Mouse (Mus musculus): Measurements from ENCODE around the gene Isca2. TPM values are rescaled to one million over a fixed set of nuclear protein-coding genes. Genes with fewer than 3 reads are reported as not detected.

Isca2 gene
- polyA plus RNA-seq, 1 experiment from 2014 or later: 142 TPM

- H3K27ac ChIP-seq (ENCODE audit: low read depth, low read length): no peak overlapping the region
- H3K4me1 ChIP-seq (ENCODE audit: control insufficient read depth, insufficient read depth, low read depth, low read length): no peaks in the 10 kb centered on the region
- no peaks in the 10 kb centered on the region for H3K9me3 ChIP-seq (ENCODE audit: control insufficient read depth, low read length)
Measured at GRCm38 (mm10) chr12:84790853-84791252, 17.8 kb downstream of the Isca2 start.

GRCm38 (mm10) chr12:84792629-84793028, 19.6 kb downstream of the Isca2 start:
- WGBS: 81% methylated on average over 4 of the region's 4 CpGs
- no peak overlapping the region for H3K27ac ChIP-seq (ENCODE audit: low read depth, low read length)
- H3K4me1 ChIP-seq (ENCODE audit: control insufficient read depth, insufficient read depth, low read depth, low read length): no peaks in the 10 kb centered on the region
- no peak overlapping the region for H3K4me2 ChIP-seq (ENCODE audit: low read length)
- no peaks in the 10 kb centered on the region for H3K36me3 ChIP-seq (ENCODE audit: control insufficient read depth, insufficient read depth, low read length)
- no peak overlapping the region for H3K4me3 ChIP-seq (ENCODE audit: low read length)
- H3K9me3 ChIP-seq (ENCODE audit: control insufficient read depth, low read length): no peaks in the 10 kb centered on the region
- ATAC-seq: no peak
- no peaks in the 10 kb centered on the region for H3K27me3 ChIP-seq (replicated peaks; ENCODE audit: control insufficient read depth, insufficient read depth, low read length)
- H3K9ac ChIP-seq (ENCODE audit: low read depth, low read length): no peak overlapping the region

More at GRCm38 (mm10) chr12:84790853-84791252, 17.8 kb downstream of the Isca2 start:
- no peaks in the 10 kb centered on the region for H3K36me3 ChIP-seq (ENCODE audit: control insufficient read depth, insufficient read depth, low read length)
- 70% methylated on average over 10 of the region's 10 CpGs for WGBS
- no peak overlapping the region for H3K4me3 ChIP-seq (ENCODE audit: low read length)
- no peaks in the 10 kb centered on the region for H3K27me3 ChIP-seq (replicated peaks; ENCODE audit: control insufficient read depth, insufficient read depth, low read length)
- no peak overlapping the region for H3K4me2 ChIP-seq (ENCODE audit: low read length)
- no peak for ATAC-seq
- no peak overlapping the region for H3K9ac ChIP-seq (ENCODE audit: low read depth, low read length)

- no peak overlapping the region for H3K4me2 ChIP-seq (ENCODE audit: low read length)
- H3K9me3 ChIP-seq (ENCODE audit: control insufficient read depth, low read length): no peaks in the 10 kb centered on the region
- H3K4me3 ChIP-seq (ENCODE audit: low read length): no peak overlapping the region
- no peak overlapping the region for H3K27ac ChIP-seq (ENCODE audit: low read depth, low read length)
- ATAC-seq: no peak
- H3K9ac ChIP-seq (ENCODE audit: low read depth, low read length): no peak overlapping the region
- 87% methylated on average over 8 of the region's 8 CpGs for WGBS
- no peaks in the 10 kb centered on the region for H3K36me3 ChIP-seq (ENCODE audit: control insufficient read depth, insufficient read depth, low read length)
- no peaks in the 10 kb centered on the region for H3K27me3 ChIP-seq (replicated peaks; ENCODE audit: control insufficient read depth, insufficient read depth, low read length)
- H3K4me1 ChIP-seq (ENCODE audit: control insufficient read depth, insufficient read depth, low read depth, low read length): no peaks in the 10 kb centered on the region
Measured at GRCm38 (mm10) chr12:84794647-84795046, 21.6 kb downstream of the Isca2 start.

- no peak overlapping the region for H3K27ac ChIP-seq (ENCODE audit: low read depth, low read length)
- no peaks in the 10 kb centered on the region for H3K4me1 ChIP-seq (ENCODE audit: control insufficient read depth, insufficient read depth, low read depth, low read length)
- H3K9me3 ChIP-seq (ENCODE audit: control insufficient read depth, low read length): no peaks in the 10 kb centered on the region
- H3K4me3 ChIP-seq (ENCODE audit: low read length): no peak overlapping the region
- H3K27me3 ChIP-seq (replicated peaks; ENCODE audit: control insufficient read depth, insufficient read depth, low read length): no peaks in the 10 kb centered on the region
- H3K36me3 ChIP-seq (ENCODE audit: control insufficient read depth, insufficient read depth, low read length): no peaks in the 10 kb centered on the region
- no peak overlapping the region for H3K9ac ChIP-seq (ENCODE audit: low read depth, low read length)
- 95% methylated on average over 13 of the region's 13 CpGs for WGBS
- ATAC-seq: no peak
- H3K4me2 ChIP-seq (ENCODE audit: low read length): no peak overlapping the region
Measured at GRCm38 (mm10) chr12:84799086-84799485, 26.0 kb downstream of the Isca2 start.

GRCm38 (mm10) chr12:84800419-84800818, 27.4 kb downstream of the Isca2 start:
- Histone ChIP-seq H3K27ac (ENCODE audit: low read depth, low read length) (no peak overlapping the region), H3K4me1 (ENCODE audit: control insufficient read depth, insufficient read depth, low read depth, low read length) (no peaks in the 10 kb centered on the region), H3K9me3 (ENCODE audit: control insufficient read depth, low read length) (no peaks in the 10 kb centered on the region), H3K27me3 (replicated peaks; ENCODE audit: control insufficient read depth, insufficient read depth, low read length) (no peaks in the 10 kb centered on the region), H3K36me3 (ENCODE audit: control insufficient read depth, insufficient read depth, low read length) (no peaks in the 10 kb centered on the region), H3K4me2 (ENCODE audit: low read length) (no peak overlapping the region), H3K4me3 (ENCODE audit: low read length) (no peak overlapping the region), H3K9ac (ENCODE audit: low read depth, low read length) (no peak overlapping the region)
- 58% methylated on average over 4 of the region's 4 CpGs for WGBS
- no peak for ATAC-seq

GRCm38 (mm10) chr12:84801532-84802110, 28.6 kb downstream of the Isca2 start:
- Histone ChIP-seq H3K9ac (ENCODE audit: low read depth, low read length) (no peak overlapping the region), H3K4me2 (ENCODE audit: low read length) (no peak overlapping the region), H3K4me1 (ENCODE audit: control insufficient read depth, insufficient read depth, low read depth, low read length) (no peaks in the 10 kb centered on the region; the same call in 1 of the 2 replicates), H3K9me3 (ENCODE audit: control insufficient read depth, low read length) (no peaks in the 10 kb centered on the region), H3K27ac (ENCODE audit: low read depth, low read length) (no peak overlapping the region), H3K36me3 (ENCODE audit: control insufficient read depth, insufficient read depth, low read length) (no peaks in the 10 kb centered on the region), H3K4me3 (ENCODE audit: low read length) (no peak overlapping the region), H3K27me3 (replicated peaks; ENCODE audit: control insufficient read depth, insufficient read depth, low read length) (no peaks in the 10 kb centered on the region)
- no peak for ATAC-seq
- 81% methylated on average over 13 of the region's 13 CpGs for WGBS

- Histone ChIP-seq H3K4me3 (ENCODE audit: low read length) (no peak overlapping the region), H3K27ac (ENCODE audit: low read depth, low read length) (no peak overlapping the region), H3K4me2 (ENCODE audit: low read length) (no peak overlapping the region), H3K36me3 (ENCODE audit: control insufficient read depth, insufficient read depth, low read length) (no peaks in the 10 kb centered on the region), H3K4me1 (ENCODE audit: control insufficient read depth, insufficient read depth, low read depth, low read length) (no peaks in the 10 kb centered on the region; the same call in 1 of the 2 replicates), H3K9ac (ENCODE audit: low read depth, low read length) (no peak overlapping the region), H3K27me3 (replicated peaks; ENCODE audit: control insufficient read depth, insufficient read depth, low read length) (no peaks in the 10 kb centered on the region), H3K9me3 (ENCODE audit: control insufficient read depth, low read length) (no peaks in the 10 kb centered on the region)
- WGBS: 88% methylated on average over 3 of the region's 3 CpGs
- no peak for ATAC-seq
Measured at GRCm38 (mm10) chr12:84802625-84803024, 29.6 kb downstream of the Isca2 start.

GRCm38 (mm10) chr12:84805228-84805842, 32.3 kb downstream of the Isca2 start:
- 80% methylated on average over 9 of the region's 9 CpGs for WGBS
- Histone ChIP-seq H3K9me3 (ENCODE audit: control insufficient read depth, low read length) (no peaks in the 10 kb centered on the region), H3K4me3 (ENCODE audit: low read length) (no peak overlapping the region)

GRCm38 (mm10) chr12:84806010-84806409, 33.0 kb downstream of the Isca2 start:
- ATAC-seq: no peak
- Histone ChIP-seq H3K27ac (ENCODE audit: low read depth, low read length) (no peak overlapping the region), H3K4me2 (ENCODE audit: low read length) (no peak overlapping the region), H3K36me3 (ENCODE audit: control insufficient read depth, insufficient read depth, low read length) (no peaks in the 10 kb centered on the region), H3K4me1 (ENCODE audit: control insufficient read depth, insufficient read depth, low read depth, low read length) (no peaks in the 10 kb centered on the region; the same call in 1 of the 2 replicates), H3K9me3 (ENCODE audit: control insufficient read depth, low read length) (no peaks in the 10 kb centered on the region), H3K9ac (ENCODE audit: low read depth, low read length) (no peak overlapping the region), H3K27me3 (replicated peaks; ENCODE audit: control insufficient read depth, insufficient read depth, low read length) (no peaks in the 10 kb centered on the region), H3K4me3 (ENCODE audit: low read length) (no peak overlapping the region)
- WGBS: 78% methylated on average over 1 of the region's 1 CpGs

More at GRCm38 (mm10) chr12:84805228-84805842, 32.3 kb downstream of the Isca2 start:
- no peak for ATAC-seq
- Histone ChIP-seq H3K27ac (ENCODE audit: low read depth, low read length) (no peak overlapping the region), H3K4me1 (ENCODE audit: control insufficient read depth, insufficient read depth, low read depth, low read length) (no peaks in the 10 kb centered on the region; the same call in 1 of the 2 replicates), H3K27me3 (replicated peaks; ENCODE audit: control insufficient read depth, insufficient read depth, low read length) (no peaks in the 10 kb centered on the region), H3K36me3 (ENCODE audit: control insufficient read depth, insufficient read depth, low read length) (no peaks in the 10 kb centered on the region), H3K9ac (ENCODE audit: low read depth, low read length) (no peak overlapping the region), H3K4me2 (ENCODE audit: low read length) (no peak overlapping the region)

All from hindbrain, embryonic 16.5 days (tissue).